Mouse (Mus musculus) lung, postnatal 14 days (tissue): ENCODE results near the gene Gria1.

ENCODE experiments used
- DNase-seq: peaks from one replicate; pipeline ENCODE4 v3.0.0; 2021

The Gria1 gene

DNA sequence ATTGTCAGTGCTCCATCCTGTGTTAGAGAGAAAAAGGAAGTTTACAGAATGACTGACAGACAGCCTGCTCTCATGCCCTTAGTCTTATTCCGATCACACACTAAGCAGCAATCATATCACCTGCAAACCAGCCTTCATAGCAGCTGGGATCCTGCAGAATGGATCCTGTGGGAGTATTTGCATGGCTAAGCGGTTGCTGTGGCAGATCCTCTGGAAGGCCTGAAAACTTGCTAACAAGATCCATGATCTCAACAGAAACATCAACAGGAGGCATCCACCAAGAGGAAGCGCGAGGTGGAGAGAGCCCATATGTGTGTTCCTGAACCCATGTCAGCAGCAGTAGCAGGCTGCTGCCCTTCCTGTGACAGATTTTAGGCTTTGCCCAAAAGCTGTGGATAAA, 173.0 kb downstream of the Gria1 start:
- no peak for DNase-seq

DNA sequence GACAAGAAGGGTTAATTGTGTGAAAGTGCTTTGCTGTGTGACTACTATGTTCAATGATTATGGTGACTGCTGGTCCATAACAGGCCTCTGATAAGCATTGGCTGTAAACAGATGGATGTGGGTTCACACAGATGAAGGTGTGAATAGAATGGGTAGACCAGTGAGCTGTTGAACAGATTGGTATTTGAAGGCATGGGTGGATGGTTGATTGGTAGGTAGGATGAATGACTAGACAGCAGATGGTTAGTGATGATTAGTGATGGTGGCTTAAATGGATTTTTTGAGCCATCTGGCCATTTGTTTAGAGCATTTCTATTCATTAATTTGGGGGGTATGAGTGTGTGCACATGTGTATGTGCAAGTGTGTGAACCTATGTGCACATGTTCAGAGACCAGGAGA, 173.9 kb downstream of the Gria1 start:
- no peak for DNase-seq

DNA sequence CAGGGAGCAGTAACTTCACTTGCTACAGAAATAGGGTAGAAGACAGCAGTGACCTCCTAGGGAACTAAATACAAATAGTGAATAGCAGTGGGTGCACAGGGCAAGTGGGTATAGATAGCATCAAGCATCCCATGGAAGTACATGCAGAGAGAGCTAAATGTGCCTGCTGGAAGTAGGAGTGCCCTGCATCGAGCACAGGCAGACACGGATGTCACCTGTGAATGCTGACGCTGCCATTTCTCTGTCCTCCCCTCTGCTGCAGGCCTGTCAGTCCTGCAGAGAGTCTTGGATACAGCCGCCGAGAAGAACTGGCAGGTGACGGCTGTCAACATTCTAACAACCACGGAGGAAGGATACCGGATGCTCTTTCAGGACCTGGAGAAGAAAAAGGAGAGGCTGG, 178.2 kb downstream of the Gria1 start:
- no peak for DNase-seq

DNA sequence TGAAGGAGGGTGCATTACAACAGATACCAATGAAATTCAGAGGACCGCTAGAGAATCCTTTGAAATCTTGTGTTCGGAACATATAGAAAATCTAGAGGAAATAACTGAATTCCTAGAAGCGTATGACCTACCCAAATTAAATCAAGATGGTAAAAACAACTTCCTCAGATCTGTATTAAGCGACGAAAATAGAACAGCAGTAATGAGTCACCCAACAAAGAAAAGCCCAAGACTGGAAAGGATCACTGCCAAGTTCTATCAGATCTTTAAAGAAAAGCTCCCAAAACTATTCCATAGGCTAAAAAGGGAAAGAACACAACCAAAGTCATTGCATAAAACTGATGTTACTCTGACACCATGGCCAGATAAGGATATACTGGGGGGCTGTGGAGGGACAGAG, 183.6 kb downstream of the Gria1 start:
- DNase-seq: no peak

DNA sequence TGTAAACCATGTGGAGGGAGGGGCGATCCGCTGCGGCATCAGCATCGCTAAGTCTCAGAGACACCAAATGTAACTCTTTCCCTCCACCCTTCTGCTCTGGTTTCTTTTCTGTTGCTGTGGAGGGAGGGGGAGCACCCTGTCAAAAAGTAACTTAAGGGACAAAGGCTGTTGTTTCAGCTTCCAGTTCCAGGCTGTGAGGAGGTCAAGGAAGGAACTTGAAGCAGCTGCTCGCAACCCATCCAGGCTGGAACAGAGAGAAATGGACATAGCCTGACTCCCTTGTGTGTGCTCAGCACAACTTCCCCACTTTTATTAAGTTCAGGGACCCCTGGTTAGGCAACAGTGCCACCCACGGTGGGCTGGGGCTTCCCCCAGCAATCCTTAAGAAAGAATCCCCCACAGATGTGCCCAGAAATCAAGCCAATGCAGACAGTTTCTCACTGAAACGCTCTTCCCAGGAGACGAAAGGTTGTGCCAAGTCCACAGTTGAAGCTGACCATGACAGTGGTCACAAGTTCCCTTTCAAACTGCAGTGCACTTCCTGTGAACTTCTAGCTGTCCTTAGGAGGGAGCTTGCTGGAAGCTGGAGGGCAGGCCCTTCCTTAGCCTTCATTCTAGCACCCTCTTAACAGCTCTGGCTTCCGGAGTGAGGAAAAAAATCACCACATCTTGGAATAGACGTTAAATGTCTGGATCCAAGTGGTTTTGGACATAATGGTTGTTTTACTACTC, 190.2 kb downstream of the Gria1 start:
- DNase-seq: no peak

DNA sequence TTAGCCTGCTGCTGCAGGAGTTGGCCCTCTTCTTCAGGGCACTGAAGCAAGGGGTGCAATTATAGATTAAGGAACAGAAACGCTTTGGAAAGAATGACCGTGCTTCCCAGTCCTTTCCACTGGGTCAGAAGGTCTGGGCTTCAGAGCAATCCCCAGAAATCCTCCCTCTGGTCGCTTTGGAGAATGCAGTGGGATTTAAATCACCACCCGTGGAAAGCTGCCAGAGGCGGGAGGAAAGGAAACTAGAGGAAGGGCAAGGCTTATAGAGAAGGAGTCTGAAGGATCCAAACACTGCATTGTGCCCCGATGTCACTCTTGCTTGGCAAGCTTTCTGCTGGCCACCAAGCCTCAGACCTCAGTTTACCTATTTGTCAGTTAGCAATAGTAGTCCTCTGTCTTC, 193.2 kb downstream of the Gria1 start:
- peak; percentile 2 for DNase-seq

DNA sequence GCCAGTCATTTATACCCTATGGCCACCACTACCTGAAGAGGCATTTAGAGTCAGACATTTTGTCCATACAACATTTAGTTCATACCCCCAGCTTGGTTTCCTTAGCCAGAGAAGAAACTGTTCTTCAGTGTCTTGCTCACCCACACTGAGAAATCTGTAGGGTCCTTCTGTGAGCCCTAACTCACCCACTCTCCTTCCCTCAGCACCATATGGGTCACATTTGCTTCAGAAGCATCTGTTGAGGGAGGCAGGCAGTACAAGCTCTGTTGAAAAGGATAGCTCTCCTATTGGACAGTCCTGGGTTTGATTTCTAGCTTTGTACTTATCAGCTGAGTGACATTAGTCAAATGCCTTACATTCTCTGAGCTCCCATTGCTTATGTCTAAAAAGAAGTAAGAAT, 196.1 kb downstream of the Gria1 start:
- no peak for DNase-seq

DNA sequence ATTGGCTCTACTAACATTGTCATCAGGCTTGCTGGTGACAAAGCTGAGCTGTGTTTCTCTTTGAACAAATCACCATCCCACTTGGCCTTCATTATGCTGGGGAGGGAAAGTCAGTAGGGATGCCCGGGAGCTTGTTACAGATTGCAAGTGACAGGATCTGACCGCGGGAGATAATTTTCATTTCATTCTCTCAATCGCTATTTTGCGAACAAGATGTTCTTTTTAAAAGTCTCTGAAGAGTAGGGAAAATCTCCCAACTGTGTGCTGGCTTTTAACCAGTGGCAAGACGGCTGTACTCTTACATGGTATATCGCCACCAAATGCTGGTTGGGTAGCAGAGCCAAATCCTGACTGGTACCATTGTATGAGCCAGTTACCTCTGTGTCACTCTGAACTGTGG, 202.9 kb downstream of the Gria1 start:
- DNase-seq: no peak

DNA sequence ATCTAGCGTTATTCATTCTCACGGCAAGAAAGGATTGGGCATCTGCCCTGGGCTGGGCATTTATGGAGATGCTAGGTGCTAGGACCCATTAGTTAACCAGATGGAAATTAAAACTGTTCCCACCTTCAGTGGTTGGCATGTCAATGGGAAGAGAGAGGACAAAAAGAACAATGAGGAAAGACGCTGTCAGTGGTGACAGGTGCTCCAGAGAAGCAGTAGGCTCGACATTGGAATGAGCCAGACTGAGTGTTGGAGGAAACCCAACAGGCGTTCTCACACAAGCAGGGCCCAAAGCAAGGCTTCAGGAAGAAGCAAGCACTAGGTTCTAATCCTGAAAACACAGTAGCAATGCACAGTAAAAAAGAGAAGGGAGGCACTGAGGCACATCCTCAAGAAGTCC, 203.4 kb downstream of the Gria1 start:
- DNase-seq: no peak

DNA sequence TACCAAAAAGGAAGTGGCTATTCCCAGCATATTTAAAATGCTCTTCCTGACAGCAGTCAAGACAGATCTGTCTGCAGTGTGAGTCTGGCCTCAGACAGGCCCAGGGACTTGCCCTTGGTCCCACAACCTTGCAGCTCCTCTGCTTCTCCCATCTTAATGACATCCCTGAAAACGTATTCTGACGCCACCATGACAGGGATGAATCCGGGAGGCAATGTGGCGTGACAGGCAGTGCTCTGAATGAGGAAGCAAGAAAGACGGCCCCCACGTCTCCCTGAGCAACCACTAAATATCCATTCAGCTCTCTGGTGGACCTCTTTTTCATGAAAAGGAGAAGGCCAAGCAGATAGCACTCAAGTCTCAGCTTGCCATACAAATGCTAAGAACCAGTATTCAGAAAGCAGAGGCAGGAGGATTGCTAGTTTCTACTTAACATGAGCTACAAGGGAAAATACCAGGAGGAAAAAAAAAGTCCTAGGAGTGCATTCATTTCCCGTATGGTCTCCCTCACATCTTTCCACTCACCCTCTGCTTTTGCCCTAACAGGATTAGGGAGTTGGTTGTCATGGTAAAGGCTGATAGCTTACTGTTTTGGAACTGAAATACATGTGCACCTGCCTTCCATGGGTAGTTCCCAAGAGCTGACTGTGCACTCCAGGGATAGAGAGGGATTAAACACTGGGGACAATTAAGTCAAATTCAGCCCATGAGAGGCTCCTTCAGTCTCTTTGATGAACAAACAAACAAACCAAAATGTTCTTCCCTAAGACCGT, 211.8 kb downstream of the Gria1 start:
- no peak for DNase-seq

DNA sequence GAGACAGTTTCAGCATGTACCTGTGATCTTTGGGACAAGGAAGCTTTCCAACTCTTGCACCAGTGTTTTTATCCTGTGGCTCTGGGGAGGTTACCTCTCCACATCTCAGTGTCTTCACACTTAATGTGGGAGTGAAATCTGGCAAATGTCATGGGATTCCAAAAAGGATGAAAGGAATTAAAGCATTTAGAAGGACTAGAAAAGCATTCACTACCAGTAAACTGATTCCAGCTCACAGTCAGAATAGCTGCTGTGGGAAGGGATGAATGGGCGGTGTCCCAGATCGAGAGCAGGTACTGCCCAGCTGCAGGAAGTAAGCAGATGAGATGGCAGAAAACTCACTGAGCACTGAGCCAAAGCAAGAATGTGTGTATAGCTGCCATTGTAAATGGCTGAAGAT, 224.3 kb downstream of the Gria1 start:
- DNase-seq: no peak

DNA sequence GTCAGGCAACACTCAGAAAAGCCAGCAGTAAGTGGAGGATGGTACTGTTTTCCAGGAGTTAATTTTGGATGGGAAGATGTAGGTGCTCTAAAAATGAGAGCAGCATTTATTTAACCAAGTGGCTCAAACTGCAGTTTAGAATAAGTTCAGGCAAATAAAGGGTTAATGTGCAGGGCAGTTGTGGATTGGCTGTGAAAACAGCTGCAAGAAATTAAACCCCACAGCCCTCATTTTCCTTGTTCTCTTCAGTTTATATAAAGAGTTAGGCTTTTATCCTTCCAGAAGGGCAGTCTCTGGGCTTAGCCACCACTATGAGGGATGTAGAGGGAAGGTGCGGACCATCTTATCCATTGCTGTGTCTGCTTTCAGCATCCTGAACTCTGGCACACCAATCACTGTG, 225.2 kb downstream of the Gria1 start:
- no peak for DNase-seq

DNA sequence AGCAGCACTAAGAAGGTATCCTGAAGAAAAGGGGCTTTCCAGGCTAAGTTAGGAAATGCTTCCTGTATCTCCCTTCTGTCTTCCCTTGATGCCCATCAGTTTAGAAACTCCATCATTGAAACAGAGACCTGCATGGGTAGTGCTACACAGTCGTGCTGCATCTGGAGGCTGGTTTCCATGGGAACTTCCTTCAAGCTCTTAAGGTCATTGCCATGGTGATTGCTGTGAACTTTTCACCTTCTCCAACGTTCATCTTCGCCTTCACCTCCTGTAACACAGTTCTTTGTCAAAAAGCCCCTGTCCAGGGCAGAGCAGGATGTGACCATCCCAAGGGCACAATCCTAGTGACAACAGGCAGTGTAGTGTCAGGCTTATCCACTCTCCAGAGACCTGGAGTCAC, 228.6 kb downstream of the Gria1 start:
- DNase-seq: no peak

DNA sequence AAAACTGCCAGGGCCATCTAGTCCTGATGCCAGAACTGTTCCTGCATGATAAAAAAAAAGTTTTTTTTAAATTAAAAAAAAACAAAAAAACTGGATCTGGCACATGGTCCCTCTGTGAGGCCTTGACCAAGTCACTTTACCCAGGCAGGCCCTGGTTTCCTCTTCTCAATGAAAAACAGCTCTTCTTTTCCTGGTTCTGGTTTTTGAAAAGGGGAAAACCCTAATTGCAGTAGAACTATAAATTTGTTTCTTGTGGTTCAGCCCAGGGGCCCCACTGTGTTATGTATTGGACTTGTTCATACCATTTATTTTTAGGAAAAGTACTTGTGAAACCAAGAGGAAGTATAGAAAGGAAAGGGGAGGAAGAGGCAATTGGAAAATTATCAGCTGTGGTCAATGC, 232.6 kb downstream of the Gria1 start:
- DNase-seq: no peak

DNA sequence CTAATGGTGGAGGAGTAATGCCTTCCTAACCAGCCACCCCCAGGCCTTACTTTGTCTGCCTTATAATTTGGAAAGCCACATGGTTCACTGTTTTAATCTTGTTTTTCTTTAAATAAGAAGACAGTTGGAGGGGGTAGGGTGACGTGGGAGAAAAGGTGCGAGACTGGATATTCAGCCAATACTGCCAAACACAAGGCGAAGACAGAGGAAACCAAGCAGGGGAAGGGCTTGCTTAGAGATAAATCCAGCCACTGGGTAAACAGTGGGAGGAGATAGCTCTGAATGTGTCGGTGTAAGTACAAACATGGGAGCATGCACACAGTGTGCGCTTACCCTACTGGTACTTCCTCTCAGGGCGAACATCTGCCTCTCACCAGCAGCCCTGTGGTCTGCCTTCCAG, 233.4 kb downstream of the Gria1 start:
- DNase-seq: no peak

DNA sequence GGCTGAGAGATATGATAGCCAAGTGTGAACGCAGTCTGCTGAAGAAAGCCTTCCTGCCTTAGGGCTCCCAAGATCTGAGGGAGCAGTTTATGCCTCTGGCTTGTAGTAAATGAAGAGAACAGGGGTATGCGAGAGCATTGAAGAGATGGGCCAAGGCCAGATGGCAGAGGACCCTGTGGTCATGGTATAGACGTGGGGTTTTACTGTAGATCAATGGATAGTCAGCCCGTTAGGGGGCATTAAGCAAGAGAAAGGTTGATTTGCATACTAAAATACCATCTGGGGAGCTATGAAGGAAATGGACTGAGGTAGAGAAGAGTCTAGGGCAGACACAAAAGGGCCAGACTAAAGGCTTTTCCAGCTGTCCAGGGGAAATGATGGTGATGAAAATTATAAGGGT, 237.7 kb downstream of the Gria1 start:
- no peak for DNase-seq

DNA sequence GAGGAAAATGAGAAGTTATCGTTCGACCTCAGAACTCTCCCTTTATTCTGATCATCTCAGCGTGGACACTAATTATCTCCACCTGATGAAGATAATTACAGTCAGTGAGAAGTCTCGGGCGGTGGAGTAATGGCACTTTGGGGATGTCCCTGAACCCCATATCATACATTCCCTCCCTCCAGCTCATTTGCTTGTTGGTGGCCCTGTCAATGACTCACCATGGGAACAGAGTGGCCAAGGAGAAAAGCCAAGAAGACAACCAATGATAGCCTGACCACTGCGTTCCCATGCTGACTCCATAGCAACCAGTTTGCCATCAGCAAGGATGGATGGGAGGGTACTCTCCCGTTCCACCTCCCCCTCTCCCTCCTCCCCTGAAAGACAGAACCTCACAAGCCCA, 238.9 kb downstream of the Gria1 start:
- no peak for DNase-seq

DNA sequence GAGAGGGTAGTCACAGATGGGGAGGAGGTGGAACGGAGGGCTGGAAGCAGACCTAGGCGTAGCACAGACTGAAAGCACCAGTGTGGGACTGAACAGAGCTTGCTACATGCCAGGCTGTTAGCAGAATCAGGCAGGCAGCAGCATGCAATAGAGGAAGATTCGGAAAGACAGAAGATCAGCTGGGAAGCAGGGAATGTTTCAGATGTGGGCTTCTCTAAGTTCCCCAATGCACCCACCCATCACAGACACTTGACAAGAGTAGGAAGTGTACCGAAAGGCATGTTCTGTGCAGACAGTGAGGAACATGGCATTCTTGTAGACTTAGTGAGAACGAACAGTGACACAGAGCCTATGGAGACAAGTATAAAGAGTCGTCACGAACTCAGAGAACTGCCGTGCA, 260.5 kb downstream of the Gria1 start:
- DNase-seq: no peak

DNA sequence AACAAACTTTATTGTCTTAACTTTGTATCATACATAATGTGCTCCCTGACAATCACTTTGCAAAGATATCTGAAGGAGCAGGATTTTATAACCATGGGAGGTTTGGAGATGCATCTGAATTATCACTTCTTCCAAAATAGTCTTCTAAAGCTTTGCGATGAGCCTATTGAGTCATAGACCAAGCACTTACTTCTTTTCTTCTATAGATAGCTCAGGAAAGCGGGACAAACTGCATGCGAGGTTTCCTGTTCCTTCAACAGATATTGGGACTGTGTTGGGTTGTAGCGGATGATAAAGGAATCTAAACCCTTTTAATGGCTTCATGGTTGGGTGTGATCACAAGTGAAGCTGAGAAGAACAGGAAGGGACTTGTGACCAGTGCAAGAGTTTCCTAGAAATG, 263.5 kb downstream of the Gria1 start:
- DNase-seq: no peak

DNA sequence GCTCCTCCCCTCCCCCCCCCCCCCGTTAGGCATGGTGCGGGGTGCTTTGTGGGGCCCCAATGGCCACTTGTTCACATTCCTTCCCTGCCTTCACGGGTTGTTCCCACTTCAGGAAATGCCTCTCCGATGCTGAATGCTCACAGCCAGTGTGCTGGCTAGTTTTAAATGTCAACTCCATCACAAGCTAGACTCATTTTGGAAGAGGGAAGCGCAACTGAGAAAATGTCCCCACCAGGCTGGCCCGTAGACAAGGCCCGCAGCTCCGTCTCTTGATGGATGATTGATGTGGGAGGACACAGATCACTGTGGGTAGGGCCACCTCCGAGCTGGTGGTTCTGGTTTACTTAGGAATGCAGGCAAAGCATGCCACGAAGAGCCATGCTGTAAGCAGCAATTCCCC, 266.9 kb downstream of the Gria1 start:
- no peak for DNase-seq

DNA sequence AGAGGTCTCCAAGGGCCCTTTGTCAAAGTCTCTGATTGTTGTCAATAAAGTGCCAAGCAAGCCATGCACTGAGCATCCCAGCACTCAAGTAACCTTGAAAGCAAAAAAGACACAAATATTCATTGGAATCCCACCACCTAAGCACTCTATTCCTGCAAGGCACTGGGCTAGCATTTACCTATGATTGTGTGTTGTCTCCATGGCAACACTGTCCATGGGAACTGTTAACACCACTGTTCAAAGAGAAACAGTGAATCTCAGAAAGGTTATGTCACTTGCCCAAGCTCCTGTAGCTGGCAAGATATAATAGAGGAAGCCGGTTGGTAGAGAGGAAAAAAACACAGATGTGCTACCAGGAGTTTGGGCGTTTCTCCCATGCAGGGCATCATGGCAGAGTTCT, 274.9 kb downstream of the Gria1 start:
- no peak for DNase-seq

DNA sequence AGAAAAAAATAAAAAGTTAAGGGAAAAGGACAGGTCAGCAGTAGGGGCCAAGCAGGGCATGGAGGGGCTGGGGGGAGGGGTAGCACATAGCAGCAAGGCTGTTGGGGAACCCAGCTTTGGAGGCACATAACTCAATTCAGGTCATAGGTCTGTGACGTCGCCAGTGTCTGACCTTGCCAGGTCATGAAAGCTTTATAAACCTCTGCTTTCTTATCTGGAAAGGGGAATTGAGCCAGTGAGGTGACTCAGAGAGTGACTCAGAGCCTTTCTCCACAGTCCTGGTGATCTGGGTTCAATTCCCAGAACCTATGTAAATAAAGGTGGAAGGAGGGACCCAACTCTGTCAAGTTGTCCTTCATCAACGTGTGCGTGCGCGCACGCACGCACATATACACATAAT, 286.2 kb downstream of the Gria1 start:
- DNase-seq: no peak

DNA sequence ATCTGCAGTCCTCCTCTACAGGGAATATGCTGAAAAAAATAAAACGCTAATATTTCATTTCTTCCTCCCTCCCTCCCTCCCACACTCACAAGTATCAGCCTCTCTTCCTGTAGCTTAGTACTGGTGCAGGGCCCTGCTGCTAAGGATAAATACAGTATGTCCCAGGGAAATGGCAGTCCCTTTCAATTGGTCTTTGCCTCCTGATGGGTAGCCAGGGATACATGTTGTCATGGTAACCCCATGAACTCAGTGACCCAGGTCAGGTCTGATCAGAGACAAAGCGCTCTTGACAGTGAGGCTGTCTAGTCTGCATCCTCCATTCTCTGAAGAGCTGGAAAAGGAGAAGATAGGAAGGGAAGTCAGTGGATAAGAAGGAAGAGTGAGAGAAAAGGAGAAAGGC, 287.1 kb downstream of the Gria1 start:
- DNase-seq: no peak

DNA sequence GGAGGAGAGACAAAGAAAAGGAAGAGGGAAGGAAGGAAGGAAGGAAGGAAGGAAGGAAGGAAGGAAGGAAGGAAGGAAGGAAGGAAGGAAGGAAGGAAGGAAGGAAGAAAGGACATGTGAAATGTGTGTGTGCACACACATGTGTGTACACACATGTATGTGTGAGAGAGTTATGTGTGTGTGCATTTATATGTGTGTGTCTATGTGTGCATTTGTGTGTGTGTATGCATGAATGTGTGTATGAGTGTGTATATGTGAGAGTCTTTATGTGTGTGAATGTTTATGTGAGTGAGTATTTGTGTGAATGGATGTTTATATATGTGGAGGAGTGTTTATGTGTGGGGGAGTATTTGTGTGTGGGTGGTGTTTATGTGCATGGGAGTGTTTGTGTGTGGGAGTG, 287.5 kb downstream of the Gria1 start:
- DNase-seq: no peak

DNA sequence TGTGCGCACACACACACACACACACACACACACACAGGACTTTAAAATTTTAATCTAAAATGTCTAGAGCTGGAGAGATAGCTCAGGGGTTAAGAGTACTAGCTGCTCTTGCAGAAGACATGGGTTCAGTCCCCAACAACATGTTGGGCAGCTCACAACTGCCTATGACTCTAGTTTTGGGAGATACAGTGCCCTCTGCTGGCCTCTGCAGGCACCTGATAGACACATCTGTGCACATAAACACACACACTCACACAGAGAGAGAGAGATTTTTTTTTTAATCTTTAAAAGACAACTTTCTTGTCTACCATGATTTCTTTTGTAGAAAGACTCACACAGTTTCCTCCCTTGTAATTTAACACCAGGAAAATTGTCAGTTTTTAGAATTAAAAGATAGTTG, 292.4 kb downstream of the Gria1 start:
- no peak for DNase-seq
